Mouse (Mus musculus) adrenal gland, adult 2 months (tissue): ENCODE measurements around the gene Mrpl20. TPM values are rescaled to one million over a fixed set of nuclear protein-coding genes. Genes with fewer than 3 reads are reported as not detected.
"Not testable (repeated sequence)": the region's sequence is repeated elsewhere in the genome, so short reads cannot be mapped to it uniquely, and the experiment has no call there.

Source experiments
- DNase-seq: peaks from one replicate; pipeline ENCODE4 v3.0.0; 2021
- polyA plus RNA-seq: library from polyadenylated mRNA; depleted of rRNA; stranded (reverse); fragments of >200 nt; gene quantifications from 2 replicates; pipeline ENCODE4 v1.2.3, GENCODE M21; 2012
- total RNA-seq, 2 experiments: library from RNA; stranded (reverse); gene quantifications; 2 replicates each; pipeline ENCODE4 v1.2.3; 2021

Gene Mrpl20
- total and polyA plus RNA-seq, 3 experiments = 42.1 to 141 (median 122) TPM

- DNase-seq = no peak
Observed at GRCm38 (mm10) chr4:155783486-155784080, 19.1 kb upstream of the Mrpl20 start.

- DNase-seq = peak; percentile 88
Observed at GRCm38 (mm10) chr4:155784081-155784701, 18.5 kb upstream of the Mrpl20 start.

- DNase-seq = no peak
Observed at GRCm38 (mm10) chr4:155785246-155785645, 17.4 kb upstream of the Mrpl20 start.

GRCm38 (mm10) chr4:155785819-155786218 lies 16.9 kb upstream of the Mrpl20 start, which contains the start of gene Tmem88b:
Tmem88b (minus strand) TSS chr4:155785874.
- no peak for DNase-seq

- no peak for DNase-seq
Observed at GRCm38 (mm10) chr4:155788300-155788699, 14.4 kb upstream of the Mrpl20 start.

GRCm38 (mm10) chr4:155788833-155789232 lies 13.8 kb upstream of the Mrpl20 start:
- not testable (repeated sequence) for DNase-seq

- no peak for DNase-seq
Observed at GRCm38 (mm10) chr4:155790021-155790489, 12.6 kb upstream of the Mrpl20 start, which contains the start of gene Ankrd65. Ankrd65 (plus strand) TSS chr4:155790439.

GRCm38 (mm10) chr4:155790650-155791161 lies 12.0 kb upstream of the Mrpl20 start:
- no peak for DNase-seq

- no peak for DNase-seq
Observed at GRCm38 (mm10) chr4:155791240-155791933, 11.3 kb upstream of the Mrpl20 start.

- DNase-seq = no peak
Observed at GRCm38 (mm10) chr4:155793730-155794129, 8.9 kb upstream of the Mrpl20 start.

GRCm38 (mm10) chr4:155802075-155802474 lies 603 bp upstream of the Mrpl20 start:
- no peak for DNase-seq

GRCm38 (mm10) chr4:155803340-155804041 lies 813 bp downstream of the Mrpl20 start:
- DNase-seq = peak; percentile 96

- DNase-seq = no peak
Observed at GRCm38 (mm10) chr4:155807841-155808240, 5.2 kb downstream of the Mrpl20 start.

GRCm38 (mm10) chr4:155811929-155812664 lies 9.4 kb downstream of the Mrpl20 start, which contains the start of gene Ccnl2:
Ccnl2 (plus strand) TSS chr4:155812489.
- peak; percentile 96 for DNase-seq

GRCm38 (mm10) chr4:155812665-155813181 lies 10.0 kb downstream of the Mrpl20 start:
- DNase-seq = peak; percentile 54

- DNase-seq = no peak
Observed at GRCm38 (mm10) chr4:155817533-155817932, 14.9 kb downstream of the Mrpl20 start.

- DNase-seq = no peak
Observed at GRCm38 (mm10) chr4:155821025-155821424, 18.3 kb downstream of the Mrpl20 start.

- DNase-seq = peak; percentile 52
Observed at GRCm38 (mm10) chr4:155823443-155823842, 20.8 kb downstream of the Mrpl20 start.

- no peak for DNase-seq
Observed at GRCm38 (mm10) chr4:155829866-155830265, 27.2 kb downstream of the Mrpl20 start.

- no peak for DNase-seq
Observed at GRCm38 (mm10) chr4:155830596-155830995, 27.9 kb downstream of the Mrpl20 start.

- DNase-seq = peak; percentile 97
Observed at GRCm38 (mm10) chr4:155831205-155831766, 28.6 kb downstream of the Mrpl20 start, which contains the start of gene Aurkaip1. Aurkaip1 (plus strand) TSS chr4:155831272.
